Mouse (Mus musculus) erythroid progenitor cell, adult 5-6 weeks (primary cell): Measurements from ENCODE around the gene Cox7a2. TPM values are rescaled to one million over a fixed set of nuclear protein-coding genes. Genes with fewer than 3 reads are reported as not detected.

ENCODE experiments used
- ATAC-seq: replicated peaks from 2 replicates; pipeline ENCODE4 v1.8.0; 2016; ENCODE audit warnings: moderate number of reproducible peaks, mild to moderate bottlenecking, moderate TSS enrichment, inconsistent platforms; ENCODE audit not compliant: poor library complexity, low FRiP score, severe bottlenecking
- total RNA-seq, 2 experiments: library from RNA; stranded (forward) in 1 of 2; stranded (reverse) in 1 of 2; fragments of 150-400 nt in 1 of 2; fragments of 186-747, 209-891 nt in 1 of 2; gene quantifications; 2 replicates each; pipeline versions ENCODE4 v1.2.3 to v1.2.4; 2015 to 2017; ENCODE audit warnings: low replicate concordance in 2 of 2

Cox7a2 gene
- total RNA-seq (2015; ENCODE audit: low replicate concordance) (223 and 276 TPM in 2 replicates), total RNA-seq (2017; ENCODE audit: low replicate concordance) (37.3 and 78.0 TPM in 2 replicates)

DNA sequence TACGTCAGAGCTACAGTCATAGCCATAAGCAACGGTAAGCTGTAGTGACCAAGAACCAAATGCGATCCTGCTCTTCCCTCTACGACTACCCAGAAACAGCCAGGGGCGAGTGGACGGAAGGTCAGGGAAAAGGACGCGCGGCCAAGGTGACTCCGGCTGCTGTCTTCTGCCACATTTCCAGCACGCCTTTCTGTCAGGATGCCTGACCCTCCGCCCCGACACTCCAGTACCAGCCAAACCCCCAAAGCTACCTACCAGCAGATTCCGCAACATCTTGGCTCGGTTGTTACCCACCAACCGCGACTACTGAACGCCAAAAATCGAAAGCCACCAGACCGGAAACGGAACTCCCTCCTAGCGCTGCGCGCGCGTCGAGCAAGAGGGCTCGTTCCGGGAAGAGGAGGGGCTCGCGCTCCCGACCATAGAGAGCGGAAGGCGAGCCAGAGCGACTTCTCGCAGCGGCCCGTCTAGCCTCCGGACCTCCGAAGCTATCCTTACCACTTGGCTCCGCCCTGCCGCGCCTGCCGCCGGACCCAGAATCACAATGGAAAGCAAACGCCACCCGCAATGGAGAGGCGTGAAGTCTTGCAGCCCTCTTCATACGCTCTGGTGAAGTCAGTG, at the start of gene Cox7a2:
TSS of gene Cox7a2 (minus strand) at position 494 of the 621 bp plus-strand sequence.
- peak; percentile 99 for ATAC-seq

DNA sequence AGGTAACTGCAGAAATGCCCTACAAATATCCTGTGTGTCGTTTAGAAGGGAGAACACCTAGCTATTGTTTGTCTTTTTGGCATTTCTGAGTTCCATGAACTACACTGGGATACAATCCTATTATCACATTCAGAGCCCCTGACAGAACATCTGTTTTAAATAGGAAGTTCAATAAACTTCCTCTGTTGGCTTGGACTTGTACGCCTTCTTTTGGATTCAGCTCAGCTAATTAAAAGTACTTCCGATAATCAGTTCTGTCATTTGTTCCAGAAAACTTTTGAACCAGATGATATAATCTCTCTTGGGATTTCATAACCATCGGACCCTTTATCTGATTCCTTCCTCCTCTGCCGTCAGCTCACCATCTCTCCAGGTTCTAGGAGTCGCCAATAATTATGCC, 49.7 kb upstream of the Cox7a2 start:
- ATAC-seq = no peak

DNA sequence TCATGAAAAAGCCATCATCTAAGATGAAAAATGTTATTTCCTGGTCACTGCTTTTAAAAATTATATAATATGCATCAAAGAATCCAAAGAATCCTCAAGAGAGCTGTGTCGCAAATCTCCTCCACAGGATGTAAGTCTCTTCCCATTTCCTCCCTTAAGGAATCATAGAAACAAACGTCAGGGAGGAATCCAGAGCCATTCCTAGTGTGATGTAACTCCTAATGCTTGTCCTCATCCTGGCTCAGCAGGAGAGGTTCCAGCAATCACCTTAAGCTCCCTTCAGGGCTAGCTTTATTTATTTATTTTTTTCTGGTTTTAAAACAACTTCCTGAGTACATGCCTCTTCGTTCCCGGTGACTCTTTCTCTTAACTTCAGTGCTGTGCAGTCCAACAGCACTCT, 47.5 kb upstream of the Cox7a2 start:
- ATAC-seq = no peak

DNA sequence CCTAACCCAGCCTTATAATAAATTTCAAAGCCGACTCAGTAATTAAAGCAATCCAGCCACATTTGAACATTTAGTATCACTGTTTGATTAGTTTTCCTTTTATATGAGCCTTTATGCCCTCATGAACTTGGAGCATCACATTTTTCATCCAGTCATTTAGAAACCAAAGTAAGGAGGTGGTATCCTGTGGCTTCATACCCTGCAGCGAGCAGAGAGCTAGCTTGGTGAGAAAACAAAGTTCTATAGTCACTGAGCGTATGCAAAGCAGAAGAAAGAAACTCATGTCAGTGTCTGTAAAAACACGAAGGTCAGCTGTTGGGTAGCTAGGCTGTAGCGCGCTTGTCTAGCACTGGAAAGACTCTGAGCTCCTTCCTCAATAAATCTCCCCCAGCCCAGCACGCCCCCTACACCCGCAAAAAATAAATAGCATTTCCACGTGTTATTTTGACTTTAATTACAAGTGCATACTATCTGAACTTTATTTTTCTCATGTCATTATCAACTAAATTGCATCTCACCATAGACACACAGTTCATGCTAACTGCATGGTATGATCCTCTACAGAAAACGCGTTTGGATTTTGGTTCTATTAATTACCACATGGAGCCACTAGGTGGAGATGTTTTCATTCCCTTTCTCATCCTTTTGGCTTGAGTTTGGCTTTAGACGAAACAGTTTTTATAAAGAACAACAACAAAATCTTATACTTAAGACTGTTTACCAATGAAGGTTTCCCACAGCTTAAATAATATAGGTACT, 46.8 kb upstream of the Cox7a2 start:
- no peak for ATAC-seq

DNA sequence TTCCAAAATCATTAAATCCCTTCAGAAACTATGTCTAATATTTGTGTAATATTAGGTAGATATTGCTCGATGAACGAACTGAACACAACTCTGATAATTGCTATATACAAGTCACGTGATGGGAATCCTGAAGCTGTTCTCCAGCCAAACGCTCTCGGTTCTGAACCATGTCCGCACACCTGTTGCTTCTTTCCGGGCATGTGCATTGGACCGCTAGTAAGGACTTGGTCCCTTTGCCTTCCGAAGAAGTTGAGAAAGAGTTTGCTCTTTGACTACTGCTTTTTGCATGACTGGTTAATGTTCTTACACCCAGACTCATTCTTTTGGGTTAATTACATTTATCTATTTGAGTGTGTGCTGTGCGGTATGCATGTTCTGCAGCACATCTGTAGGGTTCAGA, 45.7 kb upstream of the Cox7a2 start:
- no peak for ATAC-seq

DNA sequence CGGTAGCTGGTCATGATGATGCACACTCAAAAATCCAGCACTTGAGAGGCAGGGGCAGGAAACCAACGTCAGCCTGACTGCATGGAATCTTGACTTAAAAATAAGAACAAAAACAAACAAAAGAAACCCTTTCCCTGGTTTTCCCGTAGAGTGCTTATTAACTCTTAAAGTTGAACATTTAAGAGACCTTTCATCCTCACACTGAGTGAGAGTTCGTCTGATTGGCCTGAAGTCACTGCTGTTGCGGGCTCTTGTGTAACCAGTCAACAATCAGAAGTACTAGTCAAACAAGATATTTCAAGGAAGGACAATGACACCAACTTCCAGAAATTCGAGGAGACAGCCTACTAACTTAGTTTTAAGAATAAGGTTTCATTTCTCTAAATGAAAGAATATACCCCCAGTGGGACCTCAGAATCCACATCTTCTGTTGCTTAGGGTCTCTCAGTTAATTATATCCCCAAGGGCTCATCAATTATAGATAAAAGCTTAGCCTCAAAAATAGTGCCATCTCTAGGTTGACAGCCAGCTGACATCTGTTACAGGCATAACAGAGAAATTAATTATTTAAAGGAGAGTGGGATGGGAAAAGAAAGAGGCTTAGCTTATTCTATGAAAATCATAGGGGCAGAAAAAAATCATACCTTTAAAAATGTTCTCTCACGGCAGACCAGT, 36.9 kb upstream of the Cox7a2 start:
- no peak for ATAC-seq

DNA sequence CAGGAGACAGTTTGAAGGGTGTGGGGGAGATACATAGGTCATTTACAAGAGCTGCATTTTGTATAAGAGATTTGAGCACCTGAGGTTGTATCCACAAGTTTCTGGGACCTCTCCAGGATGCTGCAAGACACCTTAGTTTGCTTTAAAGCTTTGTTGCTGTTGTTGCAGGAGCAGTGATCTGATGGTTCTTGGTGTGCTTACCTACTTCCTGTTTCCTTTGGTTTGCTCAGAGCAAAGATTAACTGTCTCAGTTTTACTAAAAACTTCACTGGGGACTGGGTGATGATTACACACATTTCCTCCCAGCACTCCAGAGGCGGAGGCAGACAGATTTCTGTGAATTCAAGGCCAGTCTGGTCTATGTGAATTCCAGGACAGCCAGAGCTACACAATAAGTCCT, 35.4 kb upstream of the Cox7a2 start:
- no peak for ATAC-seq

DNA sequence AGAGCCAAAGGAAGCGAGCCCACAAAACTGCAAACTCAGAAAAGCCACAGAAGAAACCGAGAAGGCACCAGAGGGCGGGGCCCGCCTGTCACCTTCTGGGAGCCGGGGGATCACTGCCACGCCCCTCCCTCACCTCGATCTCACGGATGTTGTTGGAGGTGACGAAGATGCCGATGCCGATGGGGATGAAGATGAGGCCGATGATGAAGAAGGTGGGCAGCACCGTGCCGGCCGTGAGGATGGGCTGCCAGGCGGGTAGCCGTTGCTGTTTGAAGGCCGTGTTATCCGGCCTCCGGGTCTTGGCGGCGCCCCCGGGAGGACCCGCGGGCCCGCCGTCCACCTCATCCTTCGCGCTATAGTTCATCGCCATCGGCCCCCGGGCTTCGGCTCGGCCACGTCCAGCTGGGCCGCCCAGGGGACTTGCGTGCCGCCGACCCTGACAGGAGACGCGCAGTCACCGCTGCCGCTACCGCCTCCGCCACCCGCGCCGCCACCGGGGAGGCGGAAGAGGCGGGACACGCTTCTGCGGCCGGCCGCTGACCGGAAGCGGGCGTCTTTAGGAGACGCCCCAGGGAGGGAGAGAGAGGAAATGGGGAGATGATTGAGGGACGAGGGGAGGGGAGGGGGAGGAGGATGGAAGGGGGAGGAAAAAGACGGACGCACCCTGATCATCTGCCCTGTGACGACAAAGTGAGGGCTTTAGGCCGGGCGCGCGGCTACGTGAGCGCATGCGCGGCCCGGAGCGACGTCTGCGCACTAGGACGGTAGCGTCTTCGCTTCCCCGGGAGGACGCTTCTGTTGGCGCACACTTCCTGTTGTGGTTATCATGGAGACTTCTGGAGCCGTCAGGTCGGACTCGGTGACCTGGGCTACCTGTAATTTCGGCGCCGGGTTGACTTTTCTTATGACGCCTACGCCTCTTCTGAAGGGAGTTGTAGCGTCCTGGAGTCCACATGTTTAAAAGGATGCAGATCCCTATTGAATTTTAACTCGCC, 33.5 kb upstream of the Cox7a2 start, which contains the start of gene Tmem30a:
TSS of gene Tmem30a (minus strand) at position 667 of the 995 bp plus-strand sequence.
- peak; percentile 95 for ATAC-seq

DNA sequence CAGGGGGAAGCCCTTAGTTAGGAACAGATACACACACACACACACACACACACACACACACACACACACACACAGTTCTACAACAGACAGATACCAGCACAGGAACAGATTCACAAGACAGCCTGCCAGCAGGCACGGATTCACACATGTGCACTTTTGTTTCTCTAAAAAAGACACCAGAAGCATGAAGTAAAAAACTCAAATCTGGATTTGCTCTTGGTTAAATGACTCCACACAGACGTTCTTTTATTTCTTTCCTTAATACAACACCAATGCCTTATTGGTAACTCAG, 26.1 kb upstream of the Cox7a2 start:
- ATAC-seq = no peak

DNA sequence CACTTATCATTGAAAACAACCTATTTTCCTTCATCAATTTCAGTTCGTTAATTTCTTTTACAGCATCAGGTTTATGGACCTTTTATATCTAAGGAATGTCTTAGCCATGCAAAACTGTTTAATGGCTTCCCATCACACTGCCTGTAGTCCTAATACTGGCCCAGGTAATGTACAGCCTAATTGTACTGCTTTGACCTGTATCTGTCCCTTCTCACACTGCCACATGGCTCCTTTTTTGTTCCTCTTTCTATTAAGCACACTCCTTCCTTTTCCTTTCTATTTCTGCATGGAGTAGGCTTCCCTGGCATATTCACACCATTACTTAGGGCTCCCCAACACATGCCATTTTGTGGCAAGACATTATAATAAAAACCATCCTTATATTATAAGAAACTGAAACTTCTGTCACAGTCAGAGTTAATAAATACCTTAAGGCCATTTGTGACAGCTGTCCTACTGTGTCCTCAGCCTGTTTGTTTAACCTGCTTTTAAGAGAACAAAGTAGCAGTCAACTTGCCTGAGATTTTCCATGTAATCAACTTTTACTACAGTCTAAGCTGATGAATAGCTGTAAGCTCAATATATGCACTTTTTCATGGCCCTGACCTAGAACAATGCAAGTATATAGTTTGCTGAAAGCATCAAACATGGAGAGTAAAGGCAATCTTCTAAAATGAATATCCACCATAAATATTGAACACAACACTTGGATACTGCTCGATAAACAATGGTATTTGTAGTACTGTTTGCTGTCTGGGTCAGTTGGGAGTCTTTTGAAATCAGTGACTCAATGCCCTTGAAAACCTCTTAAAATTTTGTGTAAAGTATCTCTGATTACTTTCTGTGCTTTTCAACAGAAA, 25.5 kb upstream of the Cox7a2 start:
- no peak for ATAC-seq

DNA sequence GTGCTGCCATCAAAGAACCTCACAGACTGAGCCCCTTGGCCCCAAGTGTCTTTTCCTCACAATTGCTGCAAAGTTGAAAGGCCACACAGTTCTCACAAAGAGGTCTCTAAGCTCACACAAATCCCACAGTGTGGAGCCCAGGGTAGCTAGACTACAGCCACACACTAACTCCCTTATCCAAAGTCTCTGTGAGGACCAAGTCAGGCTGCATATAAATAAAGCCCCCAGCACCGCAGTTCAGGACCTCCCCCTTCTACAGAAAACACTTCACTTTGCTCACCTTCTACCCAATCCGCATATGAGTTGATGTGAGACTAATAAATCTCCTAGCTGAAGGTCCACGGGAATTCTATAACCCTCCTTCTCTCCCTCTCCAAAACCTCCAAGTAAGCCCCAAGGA, 24.8 kb upstream of the Cox7a2 start:
- no peak for ATAC-seq

DNA sequence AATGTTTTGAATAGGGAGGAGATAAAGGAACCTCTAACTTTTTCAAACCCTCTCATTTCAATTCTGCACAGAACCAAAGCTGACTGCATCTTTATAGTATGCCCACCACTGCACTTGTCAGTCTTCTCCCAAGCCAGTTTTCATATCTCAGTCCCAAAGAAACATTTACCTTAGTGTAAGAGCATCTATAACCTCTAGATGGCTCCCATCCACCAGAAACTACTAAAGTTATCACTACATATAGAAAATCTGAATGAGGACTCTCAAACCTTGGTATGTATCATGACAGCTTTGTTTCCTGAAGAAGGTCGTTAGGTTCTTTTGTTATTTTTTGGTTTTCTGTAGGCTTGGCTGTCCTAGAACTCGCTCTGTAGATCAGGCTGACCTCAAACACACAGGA, 19.7 kb upstream of the Cox7a2 start:
- no peak for ATAC-seq

DNA sequence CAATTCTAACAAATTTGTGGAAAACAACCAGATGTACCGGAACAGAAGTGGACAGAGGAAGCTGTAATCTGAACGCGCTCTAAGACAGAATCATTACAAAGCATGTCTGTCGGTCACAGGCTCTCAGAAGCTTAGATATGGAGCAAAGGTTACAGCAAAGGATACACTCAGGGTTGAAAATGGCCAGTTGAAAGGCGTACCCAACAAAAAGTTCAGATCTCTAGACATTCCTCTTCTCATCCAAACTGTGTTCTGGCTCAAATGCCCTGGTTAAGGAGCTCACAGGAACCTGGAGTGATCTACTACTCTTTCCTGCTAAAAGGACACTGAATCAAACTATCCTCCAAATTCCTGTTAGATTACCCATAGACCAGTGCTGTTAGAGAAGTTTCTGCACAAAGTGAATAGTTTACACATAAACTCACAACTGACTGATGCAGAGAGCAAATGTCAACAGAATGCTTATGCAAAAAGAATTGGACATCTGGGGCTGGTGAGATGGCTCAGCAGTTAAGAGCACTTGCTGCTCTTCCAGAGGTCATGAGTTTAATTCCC, 7.4 kb upstream of the Cox7a2 start:
- no peak for ATAC-seq

DNA sequence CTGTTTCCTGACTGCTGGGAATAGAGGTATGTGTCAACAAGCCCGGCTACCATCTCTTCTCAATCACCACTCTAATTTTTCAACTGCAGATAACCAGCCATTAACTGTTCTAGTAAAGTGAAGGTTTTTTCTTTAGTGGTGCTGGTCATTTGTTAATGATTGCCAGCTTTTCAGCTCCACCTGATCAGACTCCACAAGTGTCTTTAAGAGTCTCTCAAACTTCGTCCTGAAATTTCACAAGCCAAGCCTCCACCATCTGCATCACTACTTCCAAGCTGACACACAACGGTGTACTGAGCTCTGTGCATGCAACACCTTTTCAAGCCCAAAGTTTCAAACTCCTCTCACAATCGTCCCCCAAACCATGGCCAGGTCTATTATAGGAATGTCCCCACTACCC, 5.7 kb upstream of the Cox7a2 start:
- no peak for ATAC-seq

DNA sequence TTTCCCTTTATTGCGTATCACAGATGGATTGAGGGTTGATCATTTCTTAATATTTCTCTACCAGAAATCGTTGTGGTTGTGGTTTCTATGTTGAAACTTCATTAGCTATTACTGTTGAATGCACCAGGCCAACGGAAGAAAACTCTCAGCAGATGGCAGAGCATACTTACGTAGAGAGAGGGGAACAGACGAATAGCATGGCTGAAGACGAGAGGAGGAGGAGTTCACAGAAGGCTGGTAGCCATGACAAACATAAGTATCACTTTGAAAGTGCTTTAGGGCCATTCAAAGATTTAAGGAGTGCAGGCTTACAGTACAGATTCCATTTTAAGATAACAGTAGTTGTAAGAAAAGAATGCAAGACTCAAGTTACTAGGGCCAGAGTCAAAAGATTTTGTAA, 2.8 kb upstream of the Cox7a2 start:
- ATAC-seq = no peak

DNA sequence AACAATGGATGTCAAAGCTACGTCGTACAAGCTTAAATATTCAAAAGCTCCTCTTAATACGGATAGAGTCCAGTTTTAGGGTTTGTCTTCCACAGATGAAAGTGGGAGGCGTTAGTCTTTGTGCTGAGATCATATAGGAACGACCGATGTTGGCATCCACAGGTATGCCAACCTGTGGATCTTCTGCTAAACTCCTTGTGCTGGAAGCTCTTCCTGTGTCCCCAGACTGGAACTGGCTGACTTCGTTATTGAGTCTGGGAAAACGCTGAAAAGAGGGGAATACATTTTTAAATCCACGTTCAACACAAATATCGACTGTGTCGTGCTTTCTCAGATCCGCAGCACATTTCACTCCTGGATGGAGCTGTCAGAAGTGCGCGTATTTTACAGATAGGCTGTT, 398 bp upstream of the Cox7a2 start:
- ATAC-seq = peak; percentile 46

DNA sequence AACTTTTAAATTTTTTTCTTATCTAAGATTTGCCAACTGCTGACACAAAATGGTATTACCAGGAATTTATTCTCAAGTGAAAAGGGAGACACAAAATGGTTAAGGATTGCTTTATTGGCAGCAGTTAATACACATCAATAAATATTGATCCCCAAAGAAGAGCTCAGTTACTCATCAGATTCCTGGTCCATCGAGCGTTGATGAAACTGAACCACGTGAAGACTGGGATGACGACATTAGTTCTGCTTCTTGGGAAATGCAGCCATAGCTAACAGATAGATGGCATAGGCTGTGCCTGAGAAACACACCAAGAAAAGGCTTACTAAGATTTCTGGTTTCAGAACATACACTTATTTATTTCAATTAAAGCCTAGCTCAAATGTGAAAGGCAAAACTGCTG, 4.4 kb downstream of the Cox7a2 start:
- ATAC-seq = no peak

DNA sequence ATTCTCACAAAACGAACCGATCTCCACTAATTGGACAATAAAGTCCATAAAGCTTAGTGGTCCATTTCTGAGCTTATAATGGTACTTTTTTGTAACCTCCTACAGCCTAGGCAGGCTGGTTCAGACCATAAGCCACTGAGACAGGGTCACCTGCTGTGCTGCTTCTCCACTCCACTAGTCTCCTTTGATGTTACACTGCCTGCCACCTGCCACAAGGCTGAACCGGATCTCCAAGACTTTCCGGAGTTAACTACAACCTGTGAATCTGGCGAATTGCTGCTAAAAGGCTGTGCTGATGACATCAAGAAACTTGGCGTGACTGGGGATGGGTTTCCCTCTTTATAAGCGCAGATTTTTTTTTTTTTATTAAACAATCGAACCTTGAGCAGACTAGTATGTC, 7.8 kb downstream of the Cox7a2 start:
- no peak for ATAC-seq

DNA sequence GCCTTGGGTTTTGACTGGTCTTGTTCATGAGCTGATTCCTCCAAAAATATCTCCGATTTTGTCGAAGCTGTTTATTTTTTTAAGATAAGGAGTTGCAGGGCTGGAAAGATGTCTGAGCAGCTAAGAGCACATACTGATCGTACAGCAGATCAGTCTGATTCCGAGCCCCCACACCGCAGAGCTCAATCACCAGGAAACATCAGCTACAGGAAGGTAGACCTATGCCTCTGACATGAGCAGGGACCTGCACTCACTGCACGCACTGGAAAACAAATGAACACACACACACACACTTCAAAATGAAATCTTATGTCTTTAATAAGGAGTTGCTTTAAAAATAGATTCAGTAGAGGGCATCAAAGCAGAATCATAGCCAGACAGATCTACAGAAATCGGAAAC, 9.0 kb downstream of the Cox7a2 start:
- no peak for ATAC-seq
